Mouse (Mus musculus) liver, postnatal 0 days (tissue): Measurements from ENCODE around the gene Ndufs7. TPM values are rescaled to one million over a fixed set of nuclear protein-coding genes. Genes with fewer than 3 reads are reported as not detected.
A peak's percentile ranks its signal among the peaks of the same experiment; 100 is the strongest.

Experiments used
- ATAC-seq: fragments of 200-750 bp; cut with Nextera tagmentation; 2 replicates; pipeline ENCODE4 v1.8.0; 2017; ENCODE audit warnings: mild to moderate bottlenecking, moderate library complexity
- DNase-seq: peaks from one replicate; pipeline ENCODE4 v3.0.0-alpha.2; 2016
- H3K27ac ChIP-seq: fragments of 300-500 bp; sonication (generic); 2 replicates; pipeline ENCODE4 v1.5.1; 2014; ENCODE audit warnings: antibody characterized with exemption, moderate library complexity, mild to moderate bottlenecking, low read depth
- H3K27me3 ChIP-seq: fragments of 300-500 bp; sonication (generic); 2 replicates; pipeline ENCODE4 v1.6.1; 2014; ENCODE audit warnings: low read length, control low read depth, mixed read lengths; ENCODE audit not compliant: insufficient read depth
- H3K36me3 ChIP-seq: fragments of 300-500 bp; sonication (generic); replicated peaks from 2 replicates; pipeline ENCODE4 v1.6.1; 2014; ENCODE audit warnings: mild to moderate bottlenecking, control low read depth, low read length, moderate library complexity, mixed read lengths; ENCODE audit not compliant: insufficient read depth
- H3K4me1 ChIP-seq: fragments of 300-500 bp; sonication (generic); 2 replicates; pipeline ENCODE4 v1.6.1; 2014; ENCODE audit warnings: antibody characterized with exemption, mild to moderate bottlenecking, control low read depth; ENCODE audit not compliant: insufficient read depth
- H3K4me2 ChIP-seq: fragments of 300-500 bp; sonication (generic); 2 replicates; pipeline ENCODE4 v1.6.1; 2014; ENCODE audit warnings: low read depth, mild to moderate bottlenecking, low read length, moderate library complexity, mixed read lengths
- H3K4me3 ChIP-seq: fragments of 300-500 bp; sonication (generic); 2 replicates; pipeline ENCODE4 v1.5.1; 2014; ENCODE audit warnings: low read depth, low read length
- H3K9ac ChIP-seq: fragments of 300-500 bp; sonication (generic); replicated peaks from 2 replicates; pipeline ENCODE4 v1.6.1; 2014; ENCODE audit warnings: mild to moderate bottlenecking, moderate library complexity
- H3K9me3 ChIP-seq: fragments of 300-500 bp; sonication (generic); 2 replicates; pipeline ENCODE4 v1.6.1; 2016; ENCODE audit warnings: mild to moderate bottlenecking, control low read depth, low read length, mixed read lengths
- CTCF ChIP-seq: sonication (generic); IDR thresholded peaks from 2 replicates; pipeline ENCODE4 v1.5.1; 2016; ENCODE audit warnings: antibody characterized with exemption, low read depth
- EP300 ChIP-seq: IDR thresholded peaks from 2 replicates; pipeline ENCODE4 v1.6.1; 2016; ENCODE audit warnings: antibody characterized with exemption, low read depth, mild to moderate bottlenecking
- WGBS: fragments of 180-500 bp; shearing (Covaris S2); extraction: QIAGEN DNeasy Blood & Tissue Kit; methylation state at CpG from one replicate; pipeline ENCODE4 v1.1.7; 2014; ENCODE audit not compliant: insufficient replicate concordance; 5-methylcytosine and 5-hydroxymethylcytosine counted together
- microRNA-seq: library from miRNA; unstranded; fragments of <30 nt; microRNA quantifications from one replicate; pipeline ENCODE4, GENCODE M21; 2016
- polyA plus RNA-seq: library from polyadenylated mRNA; unstranded; fragments of >200 nt; fragmentation: Nextera tagmentation; extraction: Ambion mirVana; gene quantifications from 2 replicates; pipeline ENCODE4 v1.2.1, GENCODE M21; 2015

Ndufs7 gene
- polyA plus RNA-seq, 1 experiment from 2014 or later, result 321 TPM

- peak; percentile 66 for ATAC-seq
- TF ChIP-seq EP300, result no peak
- TF ChIP-seq CTCF, result no peak
- WGBS, result 59% methylated on average over 5 of the region's 5 CpGs
- Histone ChIP-seq H3K4me3 (no peak overlapping the region), H3K9ac (no peak overlapping the region), H3K4me2 (no peak overlapping the region), H3K27ac (no peak overlapping the region), H3K27me3 (peaks cover 80% of the 10 kb centered on the region), H3K36me3 (no peaks in the 10 kb centered on the region), H3K4me1 (peaks cover 10% of the 10 kb centered on the region; the same call in 1 of the 2 replicates), H3K9me3 (no peaks in the 10 kb centered on the region)
- no peak for DNase-seq
Measured at GRCm38 (mm10) chr10:80302082-80302355, 53.1 kb downstream of the Ndufs7 start.

- Histone ChIP-seq H3K4me3 (no peak overlapping the region), H3K36me3 (no peaks in the 10 kb centered on the region), H3K9ac (no peak overlapping the region), H3K9me3 (no peaks in the 10 kb centered on the region), H3K4me1 (peaks cover 10% of the 10 kb centered on the region; the same call in 1 of the 2 replicates), H3K4me2 (no peak overlapping the region), H3K27me3 (peaks cover 76% of the 10 kb centered on the region), H3K27ac (no peak overlapping the region)
- peak; percentile 81 for ATAC-seq
- TF ChIP-seq CTCF (no peak), EP300 (no peak)
- 27% methylated on average over 9 of the region's 9 CpGs for WGBS
- DNase-seq, result peak; percentile 80
Measured at GRCm38 (mm10) chr10:80302471-80302881, 53.6 kb downstream of the Ndufs7 start.

- Histone ChIP-seq H3K27me3 (peaks cover 56% of the 10 kb centered on the region), H3K27ac (no peak overlapping the region), H3K9ac (no peak overlapping the region; the same call in 1 of the 2 replicates), H3K36me3 (no peaks in the 10 kb centered on the region), H3K4me2 (peak overlapping the region; percentile 39), H3K4me3 (peak overlapping the region; percentile 12; the same call in 1 of the 2 replicates), H3K4me1 (peaks cover 10% of the 10 kb centered on the region; the same call in 1 of the 2 replicates), H3K9me3 (no peaks in the 10 kb centered on the region)
- 10% methylated on average over 12 of the region's 12 CpGs for WGBS
- DNase-seq, result no peak
- ATAC-seq, result peak; percentile 11; the same call in 1 of the 2 replicates
- TF ChIP-seq CTCF (no peak), EP300 (no peak)
Measured at GRCm38 (mm10) chr10:80304458-80304857, 55.5 kb downstream of the Ndufs7 start.

GRCm38 (mm10) chr10:80304862-80305261, 55.9 kb downstream of the Ndufs7 start:
- Histone ChIP-seq H3K9ac (no peak overlapping the region; the same call in 1 of the 2 replicates), H3K36me3 (no peaks in the 10 kb centered on the region), H3K4me2 (peak overlapping the region; percentile 39), H3K4me1 (peaks cover 10% of the 10 kb centered on the region; the same call in 1 of the 2 replicates), H3K27me3 (peaks cover 52% of the 10 kb centered on the region), H3K4me3 (peak overlapping the region; percentile 12; the same call in 1 of the 2 replicates), H3K27ac (no peak overlapping the region), H3K9me3 (no peaks in the 10 kb centered on the region)
- WGBS, result 6% methylated on average over 25 of the region's 25 CpGs
- TF ChIP-seq CTCF, result no peak
- TF ChIP-seq EP300, result no peak
- peak; percentile 81 for DNase-seq
- peak; percentile 54 for ATAC-seq

Small RNA genes lying within 50 kb of the gene (microRNA-seq; reads per million reads assigned to microRNA genes)
- not detected for gene Mir6911

Other genes with a start within 250 kb of the Ndufs7 start
- 12.1 and 14.2 TPM in 2 replicates for gene Arhgap45, start 232.5 kb upstream of the Ndufs7 start, polyA plus RNA-seq
- gene Polr2e, start 209.3 kb upstream of the Ndufs7 start, polyA plus RNA-seq, result 57.0 and 58.3 TPM in 2 replicates
- 537 and 560 TPM in 2 replicates for gene Gpx4, start 202.0 kb upstream of the Ndufs7 start, polyA plus RNA-seq
- 7.4 and 8.7 TPM in 2 replicates for gene Sbno2, start 143.6 kb upstream of the Ndufs7 start, polyA plus RNA-seq
- 9.1 and 11.2 TPM in 2 replicates for gene Stk11, start 133.3 kb upstream of the Ndufs7 start, polyA plus RNA-seq
- gene Atp5d, start 110.5 kb upstream of the Ndufs7 start, polyA plus RNA-seq, result 537 and 576 TPM in 2 replicates
- gene Cbarp, start 108.3 kb upstream of the Ndufs7 start, polyA plus RNA-seq, result 0.11 and 0.18 TPM in 2 replicates
- gene Midn, start 100.8 kb upstream of the Ndufs7 start, polyA plus RNA-seq, result 3.0 and 4.3 TPM in 2 replicates
- 87.0 and 93.3 TPM in 2 replicates for gene Cirbp, start 83.1 kb upstream of the Ndufs7 start, polyA plus RNA-seq
- gene 1600002K03Rik, start 76.2 kb upstream of the Ndufs7 start, polyA plus RNA-seq, result 6.7 and 6.8 TPM in 2 replicates
- 0.15 and 0.18 TPM in 2 replicates for gene Efna2, start 69.6 kb upstream of the Ndufs7 start, polyA plus RNA-seq
- gene Mum1, start 22.7 kb upstream of the Ndufs7 start, polyA plus RNA-seq, result 9.8 and 13.3 TPM in 2 replicates
- 93.9 and 101 TPM in 2 replicates for gene Gamt, start 11.9 kb downstream of the Ndufs7 start, polyA plus RNA-seq
- gene Dazap1, start 12.4 kb downstream of the Ndufs7 start, polyA plus RNA-seq, result 19.5 and 21.8 TPM in 2 replicates
- gene Rps15, start 43.3 kb downstream of the Ndufs7 start, polyA plus RNA-seq, result 453 and 466 TPM in 2 replicates
- gene Apc2, start 46.9 kb downstream of the Ndufs7 start, polyA plus RNA-seq, result 0.05 and 0.20 TPM in 2 replicates
- gene 2310011J03Rik, start 71.4 kb downstream of the Ndufs7 start, polyA plus RNA-seq, result 25.5 and 27.4 TPM in 2 replicates
- gene Pcsk4, start 80.4 kb downstream of the Ndufs7 start, polyA plus RNA-seq, result 5.6 TPM in 2 replicates
- gene Reep6, start 80.8 kb downstream of the Ndufs7 start, polyA plus RNA-seq, result 167 and 174 TPM in 2 replicates
- gene Adamtsl5, start 99.3 kb downstream of the Ndufs7 start, polyA plus RNA-seq, result 1.5 and 1.8 TPM in 2 replicates
- 0.08 and 0.20 TPM in 2 replicates for gene Plk5, start 107.3 kb downstream of the Ndufs7 start, polyA plus RNA-seq
- 0.72 and 0.99 TPM in 2 replicates for gene Mex3d, start 138.5 kb downstream of the Ndufs7 start, polyA plus RNA-seq
- 33.4 and 33.5 TPM in 2 replicates for gene Mbd3, start 150.4 kb downstream of the Ndufs7 start, polyA plus RNA-seq
- 753 and 771 TPM in 2 replicates for gene Uqcr11, start 157.7 kb downstream of the Ndufs7 start, polyA plus RNA-seq
- 28.2 and 29.5 TPM in 2 replicates for gene Tcf3, start 184.5 kb downstream of the Ndufs7 start, polyA plus RNA-seq
- not detected in 2 replicates for gene Onecut3, start 245.7 kb downstream of the Ndufs7 start, polyA plus RNA-seq